Mouse (Mus musculus): ENCODE data around the gene Prss33.

Gene Prss33

GRCm38 (mm10) chr17:23785561-23786471 lies 50.0 kb downstream of the Prss33 start, which contains the start of gene Flywch2:
Gene Flywch2, minus strand, starts transcription at chr17:23786081.
- DNase-seq (ENCODE audit: low read depth) = peak; percentile 91

- DNase-seq (ENCODE audit: low read depth) = no peak
Observed at GRCm38 (mm10) chr17:23783352-23783751, 52.5 kb downstream of the Prss33 start.

Measured in induced T-regulatory cell, adult 2 months (primary cell).